Mouse (Mus musculus): ENCODE data around the gene Ropn1.
"Not testable (repeated sequence)": the region's sequence is repeated elsewhere in the genome, so short reads cannot be mapped to it uniquely, and the experiment has no call there.

Gene Ropn1

DNA sequence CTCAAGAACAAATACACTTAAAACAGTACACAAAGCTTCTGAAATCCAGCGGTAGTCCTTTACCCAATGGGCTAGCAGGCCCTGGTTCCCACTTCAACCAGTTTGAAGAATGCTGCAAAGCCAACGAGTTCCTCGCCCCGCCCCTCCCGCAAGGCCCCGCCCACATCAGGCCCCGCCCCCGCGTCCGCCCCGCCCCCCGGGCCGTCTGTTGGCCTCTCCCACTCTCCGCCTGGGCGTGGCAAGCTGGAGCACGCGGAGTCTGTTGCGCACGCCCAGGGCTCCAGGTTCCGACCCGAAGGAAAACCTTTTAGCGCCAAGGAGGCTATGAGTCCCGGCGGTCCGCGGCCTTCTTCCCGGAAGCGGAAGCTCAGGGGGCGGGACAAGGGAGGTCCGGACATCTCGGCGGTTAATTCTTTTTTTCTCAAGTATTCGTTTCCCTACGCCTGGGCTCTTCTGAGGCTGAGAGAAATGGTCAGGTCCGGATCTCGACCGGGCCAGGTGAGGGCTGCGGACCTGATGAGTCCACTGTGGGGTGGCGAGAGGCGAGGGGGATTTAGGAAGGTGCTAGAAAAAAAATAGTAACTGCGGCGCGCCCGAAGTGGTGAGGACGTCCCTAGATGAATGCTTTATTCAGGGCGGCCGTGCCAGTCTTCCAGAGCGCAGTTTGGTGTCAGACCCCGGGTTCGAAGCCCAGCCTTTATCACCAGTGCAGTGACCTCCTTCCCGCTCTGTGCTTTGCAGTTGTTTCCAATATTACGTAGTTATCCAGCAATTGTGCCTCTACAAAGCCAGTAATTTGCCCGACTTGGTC is 40.8 kb downstream of the Ropn1 start, which contains the start of gene Ccdc14:
Gene Ccdc14 (plus strand): TSS at position 283 of the 811 bp plus-strand sequence.
- DNase-seq (ENCODE audit: low read depth in 2 of 2, low spot score in 2 of 2) = peak; percentile 80 to 83

DNA sequence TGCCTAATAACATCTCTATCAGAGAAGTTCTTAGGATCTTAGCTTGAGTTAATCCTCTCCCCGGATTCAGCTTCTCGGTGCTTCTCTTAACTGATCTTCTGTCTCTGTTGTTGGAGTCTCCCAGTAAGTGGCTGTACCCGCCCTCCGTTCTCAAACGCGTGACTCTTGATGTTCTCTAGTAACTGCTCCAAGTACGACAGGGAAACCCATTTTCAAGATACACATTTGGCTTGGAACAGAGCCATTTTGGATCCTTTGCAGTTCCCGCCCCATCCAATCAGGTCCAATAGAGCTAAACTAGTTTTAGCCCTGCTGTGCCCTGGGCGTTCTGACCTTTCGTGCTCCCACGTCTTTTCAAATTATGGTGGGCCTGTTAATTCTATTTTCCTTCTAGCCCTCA is 41.4 kb downstream of the Ropn1 start:
- DNase-seq (ENCODE audit: low read depth in 2 of 2, low spot score in 2 of 2) = peak in 1 of 2 experiments; percentile 2

DNA sequence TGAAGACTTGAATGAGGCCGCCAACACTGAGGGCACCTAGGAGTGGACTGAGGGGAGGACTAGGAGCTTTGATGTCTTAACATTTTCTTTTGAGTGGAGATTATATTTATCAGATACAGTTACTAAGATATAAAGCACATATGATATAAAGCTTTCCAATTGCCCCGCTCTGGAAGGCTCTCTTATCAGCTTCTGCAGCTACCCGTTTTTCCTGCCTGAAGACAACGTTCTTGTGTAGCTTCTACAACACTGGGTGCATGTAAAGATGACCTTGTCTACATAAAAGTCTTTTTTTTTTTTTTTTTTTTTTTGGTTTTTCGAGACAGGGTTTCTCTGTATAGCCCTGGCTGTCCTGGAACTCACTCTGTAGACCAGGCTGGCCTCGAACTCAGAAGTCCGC is 44.8 kb downstream of the Ropn1 start:
- DNase-seq (ENCODE audit: low read depth in 2 of 2, low spot score in 2 of 2) = no peak

DNA sequence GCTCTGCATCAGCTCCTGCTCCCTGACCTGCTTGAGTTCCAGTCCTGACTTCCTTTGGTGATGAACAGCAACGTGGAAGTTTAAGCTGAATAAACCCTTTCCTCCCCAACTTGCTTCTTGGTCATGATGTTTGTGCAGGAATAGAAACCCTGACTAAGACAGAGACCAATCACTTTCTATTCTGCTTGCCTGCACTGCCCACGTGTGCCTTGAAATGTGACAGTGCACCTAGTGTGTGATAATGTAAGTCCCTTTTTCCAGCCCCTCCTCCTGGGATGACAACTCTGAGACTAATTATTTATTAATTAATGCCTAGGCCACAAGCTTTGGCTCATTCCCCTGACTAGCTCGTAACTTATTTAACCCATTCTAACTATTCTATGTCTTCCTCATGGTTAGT is 49.0 kb downstream of the Ropn1 start:
- DNase-seq (ENCODE audit: low read depth in 2 of 2, low spot score in 2 of 2) = not testable (repeated sequence)

DNA sequence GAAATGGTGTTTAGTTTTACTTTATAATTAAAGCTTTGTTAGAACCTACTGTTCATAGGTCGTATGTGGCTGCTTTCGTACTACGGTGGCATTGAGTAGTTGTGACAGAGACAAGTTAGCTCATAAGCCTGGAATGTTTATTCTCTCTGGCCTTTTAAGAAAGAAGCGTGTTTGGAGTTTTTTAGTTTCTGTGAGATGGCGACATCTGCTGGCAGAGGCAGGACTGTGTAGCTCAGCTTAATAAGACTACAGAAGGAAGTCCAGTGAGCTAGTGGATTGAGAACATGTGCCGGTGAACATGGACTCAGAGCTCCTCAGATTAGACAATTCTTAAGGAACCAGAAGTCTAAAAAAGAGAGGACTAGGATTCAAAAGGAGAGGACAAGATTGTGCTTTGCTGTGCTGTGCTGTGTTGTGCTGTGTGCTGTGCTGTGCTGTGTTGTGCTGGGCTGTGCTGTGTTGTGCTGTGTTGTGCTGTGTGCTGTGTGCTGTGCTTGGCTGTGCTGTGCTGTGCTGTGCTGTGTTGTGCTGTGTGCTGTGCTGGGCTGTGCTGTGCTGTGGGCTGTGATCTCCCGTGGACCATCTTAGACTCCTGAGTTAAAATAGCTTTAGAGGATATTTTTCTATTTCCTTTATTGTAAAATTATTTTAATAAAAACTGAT is 50.6 kb downstream of the Ropn1 start:
- DNase-seq (ENCODE audit: low read depth in 2 of 2, low spot score in 2 of 2) = peak; percentile 28 to 49

DNA sequence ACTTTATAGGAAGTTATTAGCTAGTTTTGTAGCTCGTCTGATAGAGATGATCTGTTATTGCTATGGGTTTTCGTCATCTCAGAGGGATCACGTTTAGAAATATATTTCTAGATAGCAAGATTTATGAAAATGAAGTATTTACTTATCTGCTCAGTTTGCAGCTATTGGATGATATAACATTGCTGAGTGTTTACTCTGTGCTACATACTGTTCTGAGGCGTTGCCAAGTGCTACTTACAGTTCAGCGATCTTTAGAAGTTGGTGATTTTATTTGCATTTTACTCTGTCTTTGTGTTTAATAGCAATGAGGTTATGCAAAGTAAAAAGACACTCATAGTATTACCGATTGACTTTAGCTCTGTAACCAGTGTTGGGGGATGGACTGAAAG is 51.1 kb downstream of the Ropn1 start:
- no peak for DNase-seq (ENCODE audit: low read depth in 2 of 2, low spot score in 2 of 2)

DNA sequence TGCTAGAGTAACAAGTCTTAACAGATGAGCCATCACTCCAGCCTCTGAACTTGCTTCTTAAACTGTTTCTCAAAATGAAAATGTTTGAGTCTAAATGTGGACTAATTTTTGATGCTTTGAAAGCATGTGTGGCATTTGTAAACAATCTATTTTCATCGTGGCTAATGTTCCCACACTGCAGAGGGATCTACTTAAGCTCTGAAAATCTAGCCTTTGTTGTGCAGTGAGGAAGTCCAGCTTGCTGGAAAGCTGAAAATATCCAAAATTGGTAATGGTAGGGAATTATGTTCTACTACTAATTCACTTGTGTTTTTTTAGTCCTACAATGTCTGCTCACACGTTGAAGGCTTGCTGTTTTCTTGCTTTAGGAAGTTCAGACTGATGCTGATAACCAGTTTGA is 56.3 kb downstream of the Ropn1 start:
- DNase-seq (ENCODE audit: low read depth in 2 of 2, low spot score in 2 of 2) = no peak

DNA sequence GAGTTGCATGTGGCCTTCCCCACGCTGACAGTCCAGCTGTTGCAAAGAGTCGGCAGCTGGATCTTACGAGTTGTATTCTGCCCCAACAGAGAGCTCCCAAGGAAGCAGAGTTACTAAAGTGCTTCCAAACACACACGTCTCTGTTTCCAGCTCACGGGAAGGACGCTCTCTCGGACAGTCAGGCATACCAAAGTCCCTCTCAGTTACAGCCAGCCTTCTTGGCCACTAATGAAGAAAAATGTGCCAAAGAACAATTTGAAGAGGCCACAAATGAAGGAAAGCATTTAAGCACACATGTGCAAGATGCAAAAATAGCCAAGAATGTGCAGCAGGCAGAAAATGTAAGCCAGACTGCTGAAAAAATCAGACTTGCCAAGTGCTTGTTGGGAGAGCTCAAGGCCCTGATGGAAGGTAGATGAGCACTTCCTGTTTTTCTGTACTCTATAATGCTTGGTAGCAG is 56.8 kb downstream of the Ropn1 start:
- DNase-seq (ENCODE audit: low read depth in 2 of 2, low spot score in 2 of 2) = no peak

DNA sequence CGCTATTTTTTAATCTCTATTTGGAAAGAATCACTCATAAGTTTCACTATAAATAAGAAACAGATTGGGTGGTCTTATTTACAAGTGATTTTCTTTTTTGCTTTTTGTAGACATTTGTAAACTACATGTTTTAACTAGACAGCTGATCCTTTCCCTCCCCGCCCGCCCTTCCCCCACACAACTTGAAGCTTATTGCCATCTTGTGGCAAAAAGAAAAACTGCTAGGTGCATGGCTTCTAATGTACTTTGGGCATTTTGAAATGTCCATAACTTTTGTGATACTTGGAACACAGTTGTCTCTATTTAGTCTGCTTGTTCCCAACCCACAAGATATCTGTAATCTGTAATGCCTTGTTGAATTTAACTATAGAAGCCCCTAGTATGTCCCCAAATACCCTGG is 61.8 kb downstream of the Ropn1 start:
- DNase-seq (ENCODE audit: low read depth in 2 of 2, low spot score in 2 of 2) = no peak

DNA sequence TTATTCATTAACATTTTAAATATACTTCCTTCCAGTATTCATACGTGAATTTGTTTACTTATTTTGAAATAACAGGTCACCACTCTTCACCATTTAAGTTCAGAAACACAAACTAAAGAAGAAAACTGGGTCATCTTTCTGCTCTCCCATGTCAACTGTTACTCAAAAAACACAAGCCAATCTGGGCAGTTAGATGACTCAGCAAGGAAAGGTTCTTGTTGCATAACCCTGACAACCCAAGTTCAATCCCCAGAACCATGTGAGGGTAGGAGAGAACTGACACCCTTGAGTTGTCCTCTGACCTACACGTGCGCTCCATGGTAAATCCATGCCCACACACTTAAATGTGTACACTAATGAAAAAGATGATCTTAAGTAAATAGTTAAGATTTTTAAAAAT is 75.4 kb downstream of the Ropn1 start:
- no peak for DNase-seq (ENCODE audit: low read depth in 2 of 2, low spot score in 2 of 2)

Data from CD8-positive naive resting alpha-beta T cell, adult 2 months (primary cell).